Mouse (Mus musculus): ENCODE measurements at regions not wholly inside any gene's neighbourhood (a gene's known extent, or its start where the extent isn't known, plus 50 kb on each side); places are given as distances from the start of the nearest gene placed in this dataset.
"Not testable (repeated sequence)": the region's sequence is repeated elsewhere in the genome, so short reads cannot be mapped to it uniquely, and the experiment has no call there.

DNA sequence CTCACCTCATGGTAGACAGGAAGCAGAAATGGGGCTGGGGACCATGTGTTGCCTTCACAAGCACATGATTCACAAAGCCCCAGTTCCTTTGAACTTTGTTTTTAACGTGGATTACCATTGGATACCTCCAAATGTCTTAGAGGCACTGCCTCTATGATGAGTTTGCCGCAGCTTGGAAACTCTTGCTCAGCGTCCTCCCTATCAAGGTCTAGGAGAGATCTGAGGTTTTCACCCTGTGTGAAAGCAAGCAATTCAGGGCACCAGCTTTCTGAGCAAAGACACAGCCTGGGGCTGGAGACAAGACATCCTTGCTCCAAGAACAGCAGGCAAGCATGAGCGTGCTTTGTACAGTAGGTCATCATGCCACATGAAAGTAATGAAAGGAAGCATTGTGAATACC, 93.6 kb upstream of the Ifngr1 start:
- no peak for DNase-seq

DNA sequence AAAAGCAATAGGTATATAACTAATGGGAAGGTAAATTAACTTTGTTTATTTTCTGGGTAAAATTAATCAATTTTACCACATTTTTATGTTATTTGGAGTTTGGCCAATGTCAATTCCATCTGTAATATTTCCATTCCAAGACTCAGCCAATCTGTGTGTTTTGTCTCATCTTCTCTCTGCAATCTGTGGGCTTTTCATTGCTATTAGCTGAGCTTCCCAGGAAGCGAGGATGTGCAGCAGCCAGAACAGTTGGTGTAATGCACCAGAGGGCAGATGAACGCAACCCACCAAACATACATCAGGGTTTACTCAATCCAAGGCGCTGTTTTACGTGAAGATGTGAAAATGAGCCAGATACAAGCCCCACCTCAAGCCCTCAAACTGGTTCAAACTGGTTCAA, 88.9 kb upstream of the Ifngr1 start:
- no peak for DNase-seq

DNA sequence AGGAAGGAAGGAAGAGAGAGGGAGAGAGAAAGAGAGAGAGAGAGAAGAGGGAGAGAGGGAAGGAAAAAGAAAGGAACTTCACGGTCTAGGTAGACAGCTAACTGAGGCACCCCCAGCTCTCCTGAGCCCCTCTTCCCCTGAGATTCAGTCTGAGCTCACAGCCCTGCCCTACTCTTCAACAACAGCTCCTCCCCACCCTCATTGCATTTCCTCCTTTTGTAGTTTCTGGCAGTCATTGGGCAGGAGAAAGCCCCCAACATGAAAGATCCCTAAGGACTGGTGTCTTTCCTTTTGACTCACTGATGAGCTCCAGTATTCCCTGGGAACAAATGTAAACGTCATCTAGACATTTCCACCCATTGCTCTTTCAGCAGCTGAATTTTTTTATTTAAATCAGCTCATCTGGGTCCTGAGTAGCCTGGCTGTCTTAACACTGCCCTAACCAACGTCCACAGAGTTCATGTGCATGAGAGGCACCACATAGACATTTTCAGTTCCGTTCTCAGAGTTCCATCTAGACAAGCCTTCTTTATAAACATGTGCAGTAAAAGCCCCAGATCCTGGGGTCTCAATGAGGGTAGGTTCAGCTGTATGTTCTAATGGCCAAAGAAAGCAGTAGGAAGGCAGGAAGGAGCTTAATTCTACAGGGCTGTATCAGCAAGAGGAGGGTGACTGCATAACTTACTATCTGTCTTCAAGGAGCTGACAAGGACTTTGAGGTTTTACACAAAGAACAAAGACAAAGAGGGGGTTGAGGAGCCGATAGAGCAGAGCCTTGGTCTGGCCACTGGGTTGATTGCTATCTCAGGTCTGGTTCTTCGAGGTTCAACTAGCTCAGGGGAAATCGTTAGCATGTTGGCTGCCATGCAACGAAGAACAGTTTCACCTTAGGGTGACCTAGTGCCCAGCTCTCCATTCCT, 87.6 kb upstream of the Ifngr1 start:
- no peak for DNase-seq

DNA sequence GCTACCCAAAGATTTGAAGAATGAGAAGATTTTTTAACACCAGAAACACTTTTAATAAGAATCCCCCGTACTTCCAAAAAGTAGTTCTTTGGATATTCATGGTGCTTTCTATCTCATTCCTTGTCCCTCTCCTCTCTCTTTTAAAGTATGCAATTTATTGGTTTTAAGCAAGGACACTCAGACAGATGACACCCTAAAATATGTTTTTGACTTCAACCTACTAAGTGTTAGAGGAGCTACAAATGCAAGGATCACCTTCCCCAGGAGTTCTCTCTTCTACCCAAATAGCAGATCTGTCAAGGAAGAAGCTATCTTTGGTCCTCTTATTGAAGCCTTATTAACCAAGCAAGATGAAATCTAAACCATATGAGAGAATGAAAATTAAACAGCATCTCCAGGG, 86.6 kb upstream of the Ifngr1 start:
- DNase-seq, result no peak

DNA sequence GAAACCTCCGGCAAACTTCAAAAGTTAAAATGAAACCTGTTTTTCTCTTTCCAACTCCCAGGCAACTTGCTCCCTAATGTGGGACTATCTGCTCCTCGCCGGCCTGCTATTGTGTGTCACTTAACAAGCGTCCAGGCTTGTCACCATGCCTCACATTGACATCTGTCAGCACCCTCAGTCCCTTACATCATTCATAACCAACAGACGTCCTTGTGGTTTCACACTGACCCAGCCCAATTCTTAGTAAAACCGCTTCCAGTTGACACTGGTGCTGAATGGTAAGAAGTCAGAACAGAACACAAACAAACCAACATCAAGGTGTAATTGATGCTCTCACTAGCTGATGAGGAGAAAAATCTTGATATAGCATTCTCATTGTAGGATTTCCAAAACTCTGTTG, 85.8 kb upstream of the Ifngr1 start:
- DNase-seq, result no peak

DNA sequence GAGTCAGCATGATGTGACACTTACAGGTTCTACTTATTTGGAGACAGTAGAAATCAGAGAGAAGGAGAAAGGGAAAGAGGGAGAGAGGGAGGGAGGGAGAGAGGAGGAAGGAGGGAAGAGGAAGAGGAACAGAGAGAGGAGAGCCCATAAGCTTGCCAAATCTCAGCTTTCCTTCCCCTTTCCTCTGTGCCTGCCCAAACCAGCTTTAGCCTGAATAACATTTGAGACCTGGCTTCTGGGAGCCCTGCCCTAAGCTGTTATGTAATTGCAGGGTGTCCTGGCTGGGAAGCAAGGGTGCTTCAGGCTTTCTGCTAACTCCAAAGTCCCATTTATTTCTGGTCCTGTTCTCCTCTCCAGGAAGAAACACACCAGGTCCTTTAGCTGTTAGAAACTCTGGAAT, 85.3 kb upstream of the Ifngr1 start:
- DNase-seq, result no peak

DNA sequence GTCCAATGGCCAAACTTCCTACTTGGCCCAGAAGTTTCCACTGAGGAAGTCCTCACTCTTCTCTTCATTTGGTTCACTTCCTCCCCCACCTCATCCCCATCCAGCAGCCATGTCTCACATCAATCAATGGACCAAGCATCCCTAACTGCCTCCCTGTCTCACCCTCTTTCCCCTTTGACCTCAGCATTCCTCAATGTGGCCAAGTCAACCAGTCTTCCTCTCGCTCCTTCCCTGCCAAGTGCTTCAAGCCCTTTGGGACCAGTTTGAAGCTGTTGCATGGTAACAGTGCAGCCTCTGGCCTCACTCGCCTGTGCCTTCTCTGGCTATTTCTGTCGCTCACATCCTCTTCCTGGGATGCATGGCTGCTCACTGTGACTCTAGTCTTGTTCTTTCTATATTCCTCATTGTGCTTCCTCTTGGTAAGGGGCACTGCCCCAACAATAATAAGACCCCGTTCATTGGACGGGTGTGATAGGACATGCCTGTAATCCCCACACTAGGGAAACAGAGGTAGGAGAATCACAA, 83.5 kb upstream of the Ifngr1 start:
- no peak for DNase-seq

DNA sequence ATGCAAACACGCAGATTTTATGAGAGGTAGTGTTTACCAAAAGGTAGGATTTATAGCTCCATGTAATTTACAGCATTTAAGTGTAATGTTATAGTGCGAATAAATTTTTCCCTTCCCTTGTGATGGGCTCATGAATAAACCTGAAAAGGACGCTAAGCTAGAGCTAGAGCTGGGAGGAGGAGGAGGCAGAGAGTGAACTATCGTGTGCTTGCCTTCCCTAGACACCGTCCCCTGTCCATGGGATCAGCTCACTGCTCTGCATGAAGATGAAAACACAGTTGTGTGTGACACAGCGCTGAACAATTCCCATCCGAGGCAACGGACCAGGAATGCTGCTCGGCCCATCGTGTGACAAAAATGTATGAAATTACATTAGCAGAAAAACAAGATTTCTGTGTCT, 81.7 kb upstream of the Ifngr1 start:
- DNase-seq, result no peak

DNA sequence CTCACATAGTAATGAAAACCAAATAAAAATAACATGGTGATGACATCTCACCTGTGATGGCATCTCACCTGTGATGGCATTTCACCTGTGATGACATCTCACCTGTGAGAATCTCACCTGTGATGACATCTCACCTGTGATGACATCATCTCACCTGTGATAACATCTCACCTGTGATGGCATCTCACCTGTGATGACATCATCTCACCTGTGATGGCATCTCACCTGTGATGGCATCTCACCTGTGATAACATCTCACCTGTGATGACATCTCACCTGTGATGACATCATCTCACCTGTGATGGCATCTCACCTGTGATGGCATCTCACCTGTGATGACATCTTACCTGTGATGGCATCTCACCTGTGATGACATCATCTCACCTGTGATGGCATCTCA, 77.4 kb upstream of the Ifngr1 start:
- DNase-seq, result not testable (repeated sequence)

DNA sequence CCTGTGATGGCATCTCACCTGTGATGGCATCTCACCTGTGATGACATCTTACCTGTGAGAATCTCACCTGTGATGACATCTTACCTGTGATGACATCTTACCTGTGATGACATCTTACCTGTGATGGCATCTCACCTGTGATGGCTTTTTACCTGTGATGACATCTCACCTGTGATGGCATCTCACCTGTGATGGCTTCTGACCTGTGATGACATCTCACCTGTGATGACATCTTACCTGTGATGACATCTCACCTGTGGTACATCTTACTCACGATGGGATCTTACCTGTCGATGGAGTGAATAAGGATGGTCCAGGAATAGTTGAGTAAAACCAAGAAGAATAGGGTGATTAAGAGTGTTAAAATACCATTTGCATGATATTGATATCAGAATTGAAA, 76.9 kb upstream of the Ifngr1 start:
- no peak for DNase-seq

DNA sequence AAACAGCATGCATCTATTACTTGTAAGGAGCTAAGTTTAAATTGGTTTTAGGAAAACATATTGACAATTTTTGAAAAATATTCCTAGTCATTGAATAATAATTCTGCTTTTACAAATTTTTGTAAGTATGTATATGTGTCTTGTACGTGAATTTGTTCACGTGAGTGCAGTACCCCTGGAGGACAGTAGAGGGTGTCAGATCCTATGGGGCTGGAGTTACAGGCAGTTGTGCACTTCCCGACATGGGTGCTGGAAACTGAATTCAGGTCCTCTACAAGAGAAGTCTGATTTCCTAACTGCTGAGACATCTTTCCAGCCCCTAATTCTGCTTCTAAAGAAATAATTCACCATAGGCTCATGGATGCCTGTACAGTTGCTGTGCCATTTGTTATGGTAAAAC, 75.7 kb upstream of the Ifngr1 start:
- no peak for DNase-seq

DNA sequence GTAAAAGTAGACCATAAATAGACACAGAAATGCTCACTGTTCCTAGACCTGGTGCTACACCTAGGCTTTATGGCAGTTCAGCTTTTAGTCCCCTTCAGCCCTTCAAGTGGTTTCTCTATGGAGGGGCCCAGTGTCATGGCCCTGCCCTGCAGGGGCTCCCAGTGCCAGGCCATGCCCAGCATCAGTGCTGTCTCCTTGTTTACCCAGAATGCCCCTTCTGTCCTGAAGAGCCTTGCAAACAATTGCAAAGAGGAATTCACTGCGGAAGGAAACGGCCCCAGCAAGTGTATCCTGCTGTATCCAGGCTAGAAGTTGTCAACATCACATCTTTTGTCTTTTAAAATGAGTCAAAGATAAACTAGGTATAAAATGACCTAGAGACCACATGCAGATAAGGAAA, 74.7 kb upstream of the Ifngr1 start:
- DNase-seq, result no peak

DNA sequence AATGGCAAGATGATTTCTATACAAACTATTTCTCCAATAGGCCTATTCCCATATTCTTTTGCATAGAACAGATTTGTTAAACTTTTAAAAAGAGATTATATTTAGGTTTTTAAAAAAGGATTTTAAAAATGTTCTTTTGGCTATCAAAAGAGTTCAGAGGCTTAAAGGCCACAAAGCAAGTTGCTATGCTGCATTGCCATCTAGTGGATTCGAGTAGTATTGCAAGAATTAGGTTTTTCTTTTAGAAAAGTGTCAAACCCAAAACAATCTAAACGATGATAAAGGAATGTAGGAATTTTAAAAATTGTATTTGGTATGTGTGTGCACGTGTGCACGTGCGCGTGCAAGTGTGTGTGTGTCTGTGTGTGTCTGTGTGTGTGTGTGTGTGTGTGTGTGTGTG, 73.0 kb upstream of the Ifngr1 start:
- no peak for DNase-seq

DNA sequence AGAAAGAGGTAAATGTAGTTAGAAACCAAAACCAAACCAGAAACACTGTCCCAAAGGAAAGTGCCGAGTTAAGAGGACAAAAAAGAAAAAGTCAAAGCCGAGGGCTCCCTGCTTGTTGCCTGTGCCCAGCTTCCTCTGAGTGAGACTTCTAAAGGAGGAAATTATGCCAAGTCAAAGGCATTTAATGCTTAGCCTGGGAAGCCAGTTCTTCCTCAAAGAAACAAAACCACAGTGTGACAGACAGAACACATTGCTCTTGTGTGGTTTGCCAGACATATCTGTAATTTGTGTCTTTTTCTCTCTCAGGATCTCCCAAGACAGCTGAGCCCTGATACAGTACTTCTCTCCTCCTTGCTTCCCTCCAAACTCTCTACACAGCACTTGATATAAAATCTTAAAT, 69.6 kb upstream of the Ifngr1 start:
- no peak for DNase-seq

DNA sequence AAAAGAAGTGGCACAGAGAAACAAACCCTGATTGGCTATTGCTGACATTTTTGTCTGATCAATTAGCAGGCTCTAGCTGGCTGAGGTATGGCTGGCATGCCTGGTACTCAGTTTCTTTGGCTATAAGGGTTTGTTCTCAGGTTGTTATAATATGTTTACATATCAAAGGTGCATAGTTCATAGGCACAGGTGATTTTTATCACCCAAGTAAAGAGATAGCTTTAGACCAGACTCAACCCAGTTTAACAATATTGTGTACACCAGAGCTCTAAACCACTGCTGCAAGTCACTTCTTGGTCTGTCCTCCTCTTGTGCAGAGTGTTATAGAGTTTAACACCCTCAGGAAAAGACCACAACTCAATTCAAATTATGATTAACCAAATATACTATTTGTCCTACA, 65.8 kb upstream of the Ifngr1 start:
- DNase-seq, result no peak

DNA sequence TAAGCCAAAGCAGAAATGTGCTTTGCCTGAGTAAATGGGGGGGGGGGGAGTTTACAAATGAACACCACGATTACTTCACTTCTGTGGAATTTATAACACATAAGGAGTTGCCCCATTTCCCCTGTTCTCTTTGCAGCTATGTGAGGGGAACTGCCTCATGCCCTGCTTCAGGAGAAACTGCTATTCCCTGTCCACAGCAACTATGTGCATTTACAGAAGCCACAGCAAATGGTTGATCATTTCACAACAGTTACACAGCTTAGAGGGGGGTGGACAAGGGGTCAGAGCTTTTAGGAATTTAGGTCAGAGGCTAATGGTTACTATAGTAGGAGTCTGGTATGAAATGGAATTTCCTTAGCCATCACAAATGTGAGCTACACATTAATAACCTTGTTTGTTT, 65.4 kb upstream of the Ifngr1 start:
- no peak for DNase-seq

DNA sequence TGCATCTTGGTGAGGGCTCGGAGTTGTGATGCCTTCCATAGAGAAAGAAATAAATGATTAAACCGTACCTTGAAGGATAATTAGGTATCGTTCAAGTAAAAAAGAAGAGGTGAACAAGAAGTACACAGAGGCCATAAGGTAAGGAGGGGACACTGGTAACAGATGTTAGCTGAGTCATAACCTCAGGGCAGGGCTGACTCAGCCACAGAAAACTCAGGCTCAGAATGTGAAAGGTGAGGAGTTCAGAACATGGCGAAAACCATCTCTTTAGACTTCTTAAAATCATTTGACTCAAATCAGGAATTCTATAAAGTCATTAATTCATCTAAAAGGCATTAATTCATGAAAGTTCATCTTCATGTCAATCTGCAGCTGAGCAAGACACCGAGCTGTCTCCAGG, 62.1 kb upstream of the Ifngr1 start:
- DNase-seq, result no peak

DNA sequence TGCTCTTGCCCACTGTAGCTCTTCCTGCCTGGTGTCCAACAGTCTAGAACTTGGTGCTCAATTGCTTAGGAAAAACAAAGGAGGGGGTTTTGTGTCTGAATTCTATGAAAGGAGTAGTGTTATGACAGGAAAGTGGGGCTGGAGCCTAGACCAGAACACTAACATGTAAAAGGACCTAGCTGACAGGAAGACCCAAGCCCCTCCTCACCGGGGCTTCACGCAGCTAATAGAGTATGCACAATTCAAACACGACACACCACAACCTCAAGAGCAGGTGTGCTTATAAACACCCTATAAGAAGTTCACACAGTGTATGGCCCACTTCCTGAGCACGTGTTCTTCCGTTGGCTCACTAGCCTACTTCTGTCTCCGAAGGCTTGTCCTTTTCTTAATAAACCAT, 61.7 kb upstream of the Ifngr1 start:
- DNase-seq, result no peak

DNA sequence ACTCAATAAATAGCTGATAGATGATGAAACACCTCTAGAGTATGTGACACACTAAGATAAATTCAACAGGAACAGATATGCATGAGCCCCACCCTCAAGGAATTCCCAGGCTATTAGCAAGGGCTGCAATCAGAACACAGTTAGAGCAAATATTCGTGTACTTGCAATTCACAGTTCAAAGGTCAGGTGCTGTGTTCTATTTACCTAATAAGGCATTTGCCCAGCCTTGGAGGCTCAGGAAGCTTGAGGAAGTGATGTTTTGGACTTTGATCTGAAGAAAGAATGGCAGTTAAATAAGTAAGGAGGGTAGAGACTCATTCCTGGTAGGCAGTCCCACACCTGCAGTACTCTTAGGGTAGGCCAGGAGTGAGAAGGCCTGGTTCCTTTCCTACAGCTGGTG, 60.3 kb upstream of the Ifngr1 start:
- no peak for DNase-seq

DNA sequence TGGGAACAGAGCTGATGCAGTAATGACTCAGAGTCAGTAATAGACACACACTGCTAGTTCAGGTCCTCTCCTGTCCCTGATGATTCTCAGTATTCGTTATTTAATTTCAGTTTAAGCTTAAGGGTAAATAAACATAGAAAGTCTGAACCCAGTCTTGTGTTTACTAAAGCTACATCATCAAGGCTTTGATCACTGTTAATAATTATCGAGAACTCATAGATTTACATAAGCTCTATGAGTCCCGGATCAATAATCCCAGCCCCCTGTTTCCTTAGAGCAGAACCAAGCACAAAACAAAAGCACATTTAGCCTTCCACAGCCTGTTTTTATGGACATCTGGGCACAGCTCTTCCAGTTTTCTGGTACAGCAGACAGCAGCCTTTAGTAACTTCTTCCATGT, 59.0 kb upstream of the Ifngr1 start:
- no peak for DNase-seq

DNA sequence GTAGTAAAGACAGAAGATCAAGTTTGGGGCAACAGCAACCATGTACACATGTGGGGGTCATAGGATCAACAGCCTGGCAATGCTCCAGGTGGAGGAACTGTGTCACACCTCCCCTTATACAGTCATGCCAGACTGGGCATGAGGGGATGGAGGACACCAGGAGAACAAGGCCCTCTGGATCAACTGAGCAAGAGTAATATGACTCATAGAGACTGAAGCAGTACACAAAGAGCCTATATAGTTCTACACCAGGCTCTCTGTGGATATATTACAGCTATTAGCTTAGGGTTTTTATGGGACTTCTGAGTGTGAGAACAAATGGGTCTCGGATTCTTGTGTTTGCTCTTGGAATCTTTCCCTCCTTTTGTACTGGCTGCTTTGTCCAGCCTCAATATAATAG, 57.9 kb upstream of the Ifngr1 start:
- DNase-seq, result no peak

All from liver (tissue).